Mouse (Mus musculus): ENCODE measurements around the gene Ptbp1.
"Not testable (repeated sequence)": the region's sequence is repeated elsewhere in the genome, so short reads cannot be mapped to it uniquely, and the experiment has no call there.

Ptbp1 gene

DNA sequence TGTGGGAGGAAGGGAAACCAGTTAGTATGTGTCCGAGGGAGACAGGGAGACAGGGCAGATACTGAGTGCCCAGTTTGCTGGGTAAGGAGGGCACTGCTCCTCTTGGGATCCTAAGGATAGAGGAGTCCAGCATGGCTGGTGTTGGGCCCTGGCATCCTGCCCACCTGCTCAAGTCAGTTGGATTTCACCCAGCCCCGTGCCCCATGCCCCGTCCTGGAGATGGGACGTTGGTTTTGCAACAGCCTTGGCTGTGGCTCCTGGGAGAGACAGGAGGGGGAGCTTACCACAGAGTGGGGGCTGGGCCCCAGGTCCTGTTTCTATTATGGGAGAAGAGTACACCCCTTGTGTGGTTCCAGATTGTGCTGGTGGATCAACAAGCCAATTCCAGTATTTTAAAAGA lies 30.2 kb downstream of the Ptbp1 start:
- DNase-seq (ENCODE audit: low spot score), result no peak

GRCm38 (mm10) chr10:79884938-79885337 lies 30.7 kb downstream of the Ptbp1 start:
- not testable (repeated sequence) for DNase-seq (ENCODE audit: low spot score)

- no peak for DNase-seq (ENCODE audit: low spot score)
Measured at GRCm38 (mm10) chr10:79886054-79886453, 31.8 kb downstream of the Ptbp1 start, which contains the start of gene Elane. TSS of gene Elane (plus strand) at chr10:79886247.

DNA sequence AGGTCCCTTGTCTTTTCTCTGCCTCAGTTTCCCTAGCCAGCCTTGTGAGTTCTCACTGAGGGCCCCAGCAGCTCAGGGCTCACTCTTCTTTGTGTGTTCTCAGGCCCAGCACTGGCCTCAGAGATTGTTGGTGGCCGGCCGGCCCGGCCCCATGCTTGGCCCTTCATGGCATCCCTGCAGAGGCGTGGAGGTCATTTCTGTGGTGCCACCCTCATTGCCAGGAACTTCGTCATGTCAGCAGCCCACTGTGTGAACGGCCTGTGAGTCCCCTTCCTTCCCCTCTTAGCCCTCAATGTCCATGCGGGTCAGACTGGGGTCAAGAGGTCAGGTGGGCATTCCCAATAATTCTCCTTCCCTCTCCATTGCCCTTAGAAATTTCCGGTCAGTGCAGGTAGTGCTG lies 32.4 kb downstream of the Ptbp1 start:
- DNase-seq (ENCODE audit: low spot score), result no peak

- DNase-seq (ENCODE audit: low spot score), result no peak
Measured at GRCm38 (mm10) chr10:79889386-79889785, 35.2 kb downstream of the Ptbp1 start.

GRCm38 (mm10) chr10:79890670-79891069 lies 36.4 kb downstream of the Ptbp1 start, which contains the start of gene Cfd:
TSS of gene Cfd (plus strand) at chr10:79890853.
- DNase-seq (ENCODE audit: low spot score), result no peak

DNA sequence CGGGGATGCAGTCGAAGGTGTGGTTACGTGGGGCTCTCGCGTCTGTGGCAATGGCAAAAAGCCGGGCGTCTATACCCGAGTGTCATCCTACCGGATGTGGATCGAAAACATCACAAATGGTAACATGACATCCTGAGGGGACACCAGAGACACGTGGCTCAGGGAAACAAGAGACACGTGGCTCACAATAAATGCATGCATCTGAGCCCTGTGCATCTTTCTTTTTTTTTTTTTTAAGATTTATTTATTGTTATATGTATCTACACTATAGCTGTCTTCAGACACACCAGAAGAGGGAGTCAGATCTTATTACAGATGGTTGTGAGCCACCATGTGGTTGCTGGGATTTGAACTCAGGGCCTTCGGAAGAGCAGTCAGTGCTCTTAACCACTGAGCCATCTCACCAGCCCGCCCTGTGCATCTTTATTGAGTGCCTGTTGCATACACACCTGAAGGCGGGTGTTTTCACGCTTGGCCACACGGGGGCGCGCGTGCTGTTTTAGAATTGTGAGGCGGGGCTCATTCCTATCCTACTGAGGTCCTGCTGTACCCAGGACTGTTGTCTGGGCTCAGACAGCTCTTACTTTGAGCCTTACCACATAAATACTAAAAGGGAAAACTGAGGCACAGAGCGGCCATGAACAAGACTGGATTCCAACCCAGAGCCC lies 38.4 kb downstream of the Ptbp1 start:
- DNase-seq (ENCODE audit: low spot score), result not testable (repeated sequence)

GRCm38 (mm10) chr10:79896306-79896705 lies 42.1 kb downstream of the Ptbp1 start:
- no peak for DNase-seq (ENCODE audit: low spot score)

DNA sequence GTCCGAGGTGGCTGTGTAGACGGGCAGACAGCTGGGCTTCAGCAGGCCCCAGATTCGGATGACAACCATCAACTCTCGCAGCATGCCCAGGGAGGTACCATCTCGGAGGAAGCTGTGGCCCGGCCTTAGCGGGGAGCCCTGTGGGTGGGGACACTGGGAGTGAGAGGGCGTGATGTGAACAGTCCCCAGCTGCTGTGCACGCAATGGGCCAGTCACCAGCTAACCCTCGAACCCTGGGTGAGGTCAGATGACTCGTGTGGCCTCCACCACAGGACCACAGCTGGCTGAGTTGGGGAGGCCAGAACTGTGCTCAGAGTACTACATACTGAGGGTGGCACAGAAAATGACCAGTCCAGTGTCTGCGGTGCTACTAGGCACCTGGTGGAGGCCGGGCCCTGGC lies 42.6 kb downstream of the Ptbp1 start:
- no peak for DNase-seq (ENCODE audit: low spot score)

DNA sequence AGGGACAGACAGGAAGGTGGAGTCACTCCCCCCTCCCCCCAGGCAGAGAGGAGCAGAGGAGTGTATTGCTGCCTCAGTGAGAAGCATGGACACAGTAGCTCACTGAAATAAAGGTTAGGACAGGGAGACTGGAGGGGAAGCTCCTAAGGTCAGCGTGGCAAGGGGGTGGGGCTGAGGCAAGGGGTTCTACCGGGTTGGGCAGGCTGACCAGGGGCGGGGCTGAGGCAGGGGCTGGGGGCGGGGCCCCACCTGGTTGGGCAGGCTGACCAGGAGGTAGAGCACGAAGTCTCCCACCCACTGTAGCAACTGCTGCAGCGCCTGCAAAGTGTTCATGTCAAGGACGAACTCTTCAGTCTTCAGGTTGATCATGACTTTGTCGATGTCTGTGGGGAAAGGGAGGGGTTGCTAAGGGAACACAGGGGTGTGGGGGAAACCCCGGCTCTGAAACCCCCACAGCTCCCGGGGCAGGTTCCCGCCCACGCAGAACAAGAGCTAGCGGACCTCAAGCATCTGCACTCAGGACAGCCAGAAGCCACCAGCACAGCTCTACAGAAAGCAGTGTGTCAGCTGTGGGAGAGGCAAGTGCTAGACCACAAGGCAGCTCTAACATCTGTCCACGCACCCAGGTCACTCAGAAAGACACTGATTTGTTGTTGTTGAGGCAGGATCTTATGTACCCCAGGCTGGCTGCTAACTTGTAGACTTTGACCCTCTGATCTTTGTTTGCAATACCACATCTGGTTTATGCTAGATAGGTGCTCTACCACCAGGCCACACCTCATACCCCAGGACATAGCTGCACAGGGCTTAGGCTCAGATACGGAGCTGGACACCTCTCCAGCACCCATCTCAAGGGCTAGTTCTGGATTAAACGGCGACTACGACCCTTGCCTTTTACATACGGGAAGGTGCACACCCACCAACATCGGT lies 43.4 kb downstream of the Ptbp1 start:
- DNase-seq (ENCODE audit: low spot score), result no peak

DNA sequence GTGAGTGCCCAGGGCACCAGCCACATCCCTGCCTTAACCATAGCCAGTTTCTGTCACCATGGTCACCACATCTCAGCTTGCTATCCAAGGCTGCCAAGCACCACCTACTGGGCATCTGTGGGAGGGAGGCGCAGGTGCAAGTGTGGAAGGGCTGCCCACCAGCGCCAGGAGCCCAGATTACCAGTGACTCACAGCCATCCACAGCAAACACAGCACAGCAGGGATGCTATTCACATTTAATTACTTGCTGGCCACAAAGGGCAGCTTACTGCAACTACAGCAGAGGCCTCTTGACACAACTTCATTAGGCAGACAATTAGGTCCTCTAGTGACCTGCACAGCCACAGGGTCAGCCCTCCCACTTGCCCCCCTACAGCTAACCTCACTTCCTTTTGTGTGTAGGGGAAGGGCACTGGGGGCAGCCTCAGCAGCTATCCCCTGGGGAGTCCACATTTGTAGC lies 46.8 kb downstream of the Ptbp1 start:
- DNase-seq (ENCODE audit: low spot score), result no peak

DNA sequence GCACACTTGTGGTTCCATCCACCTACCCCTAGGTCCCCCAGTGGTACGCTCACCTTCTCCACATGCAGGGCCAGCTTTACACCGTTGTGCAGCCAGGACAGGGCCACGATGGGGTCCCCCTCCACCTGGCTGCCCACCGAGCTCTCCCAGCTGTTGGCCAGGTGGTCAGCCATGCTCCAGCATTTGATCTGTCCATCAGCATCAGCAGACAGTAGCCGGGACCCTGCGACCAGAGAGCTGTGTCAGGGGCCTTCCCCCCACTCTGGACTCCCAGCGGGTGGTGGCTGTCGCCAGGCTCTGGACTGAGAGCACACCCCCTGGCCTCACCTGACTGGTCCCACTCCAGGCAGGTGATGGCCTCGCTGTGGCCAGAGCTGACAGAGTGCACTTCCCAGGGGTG lies 52.5 kb downstream of the Ptbp1 start:
- DNase-seq (ENCODE audit: low spot score), result no peak

DNA sequence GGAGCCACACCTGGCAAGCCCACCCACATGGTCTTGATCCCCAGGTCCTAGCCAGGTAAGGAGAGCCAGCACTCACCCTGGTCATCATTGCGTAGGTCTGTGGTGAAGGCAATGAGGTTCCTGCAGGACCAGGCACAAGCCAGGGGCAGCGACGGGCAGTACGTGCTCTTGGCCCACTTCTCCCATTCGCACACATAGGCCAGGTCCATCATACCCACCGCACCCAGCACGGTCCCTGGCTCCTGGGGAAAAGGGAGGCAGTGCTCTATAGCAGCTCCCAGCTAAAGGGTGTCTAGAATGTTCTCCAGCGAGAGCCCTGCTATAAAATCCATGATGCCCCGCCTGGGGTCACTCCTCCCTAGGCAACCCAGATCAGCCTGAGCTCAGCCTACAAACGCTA lies 53.2 kb downstream of the Ptbp1 start:
- no peak for DNase-seq (ENCODE audit: low spot score)

GRCm38 (mm10) chr10:79908167-79909091 lies 54.2 kb downstream of the Ptbp1 start, which contains the start of gene Med16:
TSS of gene Med16 (minus strand) at chr10:79908923.
- peak; percentile 98 for DNase-seq (ENCODE audit: low spot score)

DNA sequence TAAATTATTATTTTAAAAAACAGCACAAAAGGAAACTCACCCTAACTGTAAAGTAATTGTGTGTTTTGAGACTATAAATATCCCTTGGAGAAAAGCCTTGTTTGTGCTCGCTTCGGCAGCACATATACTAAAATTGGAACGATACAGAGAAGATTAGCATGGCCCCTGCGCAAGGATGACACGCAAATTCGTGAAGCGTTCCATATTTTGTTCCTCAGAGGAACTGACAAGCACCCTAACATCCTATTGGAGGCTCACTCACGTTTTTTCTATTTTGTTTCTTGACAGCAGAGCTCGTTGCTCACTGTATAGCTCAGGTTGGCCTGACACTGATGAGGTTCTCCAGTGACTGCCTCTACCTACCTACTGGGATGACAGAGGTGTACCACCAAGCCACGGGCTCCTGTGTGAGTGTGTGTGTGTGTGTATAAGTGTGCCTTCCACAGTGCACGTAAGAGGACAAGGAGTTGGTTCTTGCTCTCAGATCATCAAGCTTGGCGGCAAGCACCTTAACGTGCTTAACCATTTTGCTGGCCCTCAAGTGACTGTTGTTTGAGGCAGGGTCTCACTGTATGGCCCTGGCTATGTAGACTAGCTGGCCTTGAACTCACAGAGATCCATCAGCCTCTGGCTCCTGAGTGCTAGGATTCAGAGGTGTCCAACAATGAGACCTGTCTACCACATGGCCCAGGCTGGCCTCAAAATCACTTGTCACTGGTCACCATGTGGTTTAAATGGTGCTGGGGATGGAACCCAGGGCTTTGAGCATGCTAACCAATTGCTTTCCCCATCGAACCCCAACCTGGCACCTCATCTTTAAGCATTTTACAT lies 55.1 kb downstream of the Ptbp1 start:
- DNase-seq (ENCODE audit: low spot score), result peak; percentile 48

GRCm38 (mm10) chr10:79910556-79910955 lies 56.3 kb downstream of the Ptbp1 start, which contains the start of gene Gm26602:
TSS of gene Gm26602 (plus strand) at chr10:79910856.
- no peak for DNase-seq (ENCODE audit: low spot score)

DNA sequence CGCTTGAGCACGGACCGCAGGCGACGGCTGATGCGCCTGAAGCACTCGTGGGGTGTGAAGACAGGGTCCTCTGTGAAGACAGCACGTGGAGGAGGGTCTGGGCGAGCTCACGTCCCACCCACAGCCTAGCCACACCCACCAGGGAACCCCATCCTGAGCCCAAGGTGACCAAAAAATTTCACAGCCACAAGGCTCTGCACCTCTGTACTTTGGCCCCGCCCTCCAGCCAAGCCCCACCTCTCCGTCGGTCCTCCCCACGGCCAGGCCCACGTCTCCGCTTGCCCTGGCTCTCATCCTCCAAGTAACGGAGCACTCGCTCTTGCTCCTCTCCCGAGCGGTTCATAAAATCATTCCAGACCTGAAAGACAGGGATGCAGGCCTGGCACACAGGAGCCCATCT lies 58.2 kb downstream of the Ptbp1 start:
- DNase-seq (ENCODE audit: low spot score), result no peak

Measured in testis, postnatal 14 days (tissue).